Mouse (Mus musculus): Measurements from ENCODE around the gene Ndrg3.

- no peak for TF ChIP-seq CTCF (IDR thresholded peaks at IDR 0.05; ENCODE audit: borderline replicate concordance, insufficient read depth, low read length)
- no peak for TF ChIP-seq POLR2A (IDR thresholded peaks at IDR 0.05; ENCODE audit: low read depth, low read length)
Measured at GRCm38 (mm10) chr2:156913191-156913590, 78.7 kb downstream of the Ndrg3 start.

Measured in embryonic fibroblast, embryonic 13.5 days (primary cell).